Mouse (Mus musculus) E14TG2a.4 (cell line): ENCODE measurements around the gene Tbca.
A peak's percentile ranks its signal among the peaks of the same experiment; 100 is the strongest.

ENCODE experiments used
- H3K27me3 ChIP-seq: 2 replicates; pipeline ENCODE4 v1.6.1; 2014; ENCODE audit warnings: low read length, control low read depth; ENCODE audit not compliant: insufficient read depth
- H3K36me3 ChIP-seq: 2 replicates; pipeline ENCODE4 v1.6.1; 2014; ENCODE audit warnings: low read length, control low read depth; ENCODE audit not compliant: insufficient read depth
- H3K4me1 ChIP-seq: replicated peaks from 2 replicates; pipeline ENCODE4 v1.6.1; 2014; ENCODE audit warnings: low read depth, low read length, control low read depth
- H3K4me3 ChIP-seq: replicated peaks from 2 replicates; pipeline ENCODE4 v1.5.1; 2014; ENCODE audit warnings: mild to moderate bottlenecking, low read length
- H3K9me3 ChIP-seq: 2 replicates; pipeline ENCODE4 v1.6.1; 2014; ENCODE audit warnings: low read length, control low read depth
- CTCF ChIP-seq: conservative IDR thresholded peaks from 2 replicates; pipeline ENCODE4 v1.5.1; 2014; ENCODE audit warnings: low read length
- NANOG ChIP-seq: IDR thresholded peaks from 2 replicates; pipeline ENCODE4 v1.6.1; 2014; ENCODE audit warnings: borderline replicate concordance, low read length, mixed read lengths
- POU5F1 ChIP-seq: IDR thresholded peaks from 2 replicates; pipeline ENCODE4 v1.6.1; 2014; ENCODE audit warnings: low read length, borderline replicate concordance

Tbca gene

DNA sequence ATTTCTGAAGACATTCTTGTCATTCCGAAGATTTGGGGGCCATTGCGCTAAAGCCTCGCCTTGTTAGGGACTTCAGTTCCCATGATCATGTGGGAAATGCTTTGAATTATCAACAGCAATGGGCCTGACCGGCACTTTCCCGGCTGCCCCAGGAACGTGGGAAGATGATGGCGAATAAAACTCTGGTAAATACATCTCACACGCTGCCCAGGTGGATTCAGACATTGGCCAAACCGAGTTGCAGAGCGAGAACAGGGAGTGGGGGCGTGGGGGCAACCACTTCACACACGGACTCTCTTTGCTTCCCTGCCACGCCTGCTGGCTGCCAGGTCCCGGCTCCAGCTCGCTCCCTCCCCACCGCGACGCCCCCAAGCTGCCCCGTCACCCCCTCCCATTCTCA lies 83.7 kb downstream of the Tbca start:
- Histone ChIP-seq H3K27me3 (peaks cover 92% of the 10 kb centered on the region), H3K36me3 (no peaks in the 10 kb centered on the region), H3K9me3 (no peaks in the 10 kb centered on the region), H3K4me1 (peaks cover 56% of the 10 kb centered on the region), H3K4me3 (peak overlapping the region; percentile 62; the same call in 1 of the 2 replicates)
- TF ChIP-seq POU5F1, result no peak
- TF ChIP-seq CTCF, result no peak
- no peak for TF ChIP-seq NANOG

DNA sequence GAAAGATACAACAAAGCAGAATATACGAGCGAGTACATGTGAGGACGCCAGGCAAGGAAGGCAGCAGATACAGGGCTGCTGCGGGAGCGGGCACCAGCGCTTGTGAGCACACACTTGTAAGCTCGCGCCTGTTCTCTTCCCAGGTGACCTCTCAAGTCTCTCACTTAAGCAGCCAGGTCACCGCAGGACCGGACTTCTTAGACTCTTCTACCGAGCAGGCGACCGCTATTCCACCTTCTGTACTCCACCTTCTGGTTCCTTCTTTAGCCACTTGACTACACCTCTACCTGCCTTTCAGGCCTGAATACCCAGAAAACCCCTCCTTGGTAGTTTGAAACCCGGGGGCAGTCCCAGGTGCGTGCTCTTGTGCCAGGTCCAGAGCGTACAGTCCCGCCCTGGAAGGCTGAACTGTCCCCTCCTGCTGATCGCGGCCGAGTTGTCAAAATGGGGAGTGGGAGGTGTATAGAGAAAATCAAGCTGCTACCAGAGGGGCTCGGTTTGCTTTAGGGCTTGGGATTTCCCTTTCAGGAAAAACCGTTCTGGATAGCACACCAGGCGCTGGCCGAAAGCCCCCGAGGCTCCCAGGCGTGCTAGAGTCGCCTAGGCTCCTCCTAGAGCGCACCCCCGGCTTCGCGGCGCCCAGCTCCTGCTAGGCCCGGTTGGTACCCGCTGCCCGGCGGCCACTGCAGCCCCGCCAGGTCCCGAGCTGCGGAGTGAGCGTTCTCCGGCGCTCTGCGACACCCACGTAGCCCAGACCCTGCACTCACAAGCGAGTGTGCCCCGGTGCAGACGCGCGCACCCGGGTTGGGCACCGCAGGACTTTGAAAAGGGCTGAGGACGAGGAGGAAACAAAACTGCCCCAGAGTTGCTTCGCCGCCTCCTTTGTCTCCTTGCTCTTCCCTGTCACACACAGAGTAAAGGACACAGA lies 84.7 kb downstream of the Tbca start:
- peak overlapping the region; percentile 62 for H3K4me3 ChIP-seq
- no peaks in the 10 kb centered on the region for H3K36me3 ChIP-seq
- peaks cover 90% of the 10 kb centered on the region for H3K27me3 ChIP-seq
- peaks cover 52% of the 10 kb centered on the region for H3K4me1 ChIP-seq
- no peak for TF ChIP-seq CTCF
- TF ChIP-seq NANOG, result no peak
- TF ChIP-seq POU5F1, result no peak
- no peaks in the 10 kb centered on the region for H3K9me3 ChIP-seq

DNA sequence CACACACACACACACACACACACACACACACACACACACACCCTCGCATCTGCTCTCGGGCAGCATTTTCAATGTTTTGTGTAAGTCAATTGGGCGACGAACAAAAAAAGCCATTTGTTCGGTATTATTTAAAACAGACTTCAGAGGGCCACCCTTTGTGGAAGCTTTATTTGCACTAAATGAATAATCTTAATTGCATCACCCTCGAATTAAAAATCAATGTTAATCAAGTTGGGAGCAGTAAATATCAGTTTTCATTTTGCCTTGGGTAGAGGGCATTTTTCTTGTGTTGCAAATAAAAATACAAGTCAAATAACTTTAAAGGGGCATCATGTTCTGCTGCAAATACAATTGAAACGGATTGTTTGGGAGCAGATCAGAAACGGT lies 85.3 kb downstream of the Tbca start:
- no peaks in the 10 kb centered on the region for H3K9me3 ChIP-seq
- no peaks in the 10 kb centered on the region for H3K36me3 ChIP-seq
- H3K27me3 ChIP-seq, result peaks cover 86% of the 10 kb centered on the region
- H3K4me1 ChIP-seq, result peaks cover 51% of the 10 kb centered on the region
- TF ChIP-seq CTCF (no peak), NANOG (no peak), POU5F1 (no peak)
- peak overlapping the region; percentile 62 for H3K4me3 ChIP-seq

DNA sequence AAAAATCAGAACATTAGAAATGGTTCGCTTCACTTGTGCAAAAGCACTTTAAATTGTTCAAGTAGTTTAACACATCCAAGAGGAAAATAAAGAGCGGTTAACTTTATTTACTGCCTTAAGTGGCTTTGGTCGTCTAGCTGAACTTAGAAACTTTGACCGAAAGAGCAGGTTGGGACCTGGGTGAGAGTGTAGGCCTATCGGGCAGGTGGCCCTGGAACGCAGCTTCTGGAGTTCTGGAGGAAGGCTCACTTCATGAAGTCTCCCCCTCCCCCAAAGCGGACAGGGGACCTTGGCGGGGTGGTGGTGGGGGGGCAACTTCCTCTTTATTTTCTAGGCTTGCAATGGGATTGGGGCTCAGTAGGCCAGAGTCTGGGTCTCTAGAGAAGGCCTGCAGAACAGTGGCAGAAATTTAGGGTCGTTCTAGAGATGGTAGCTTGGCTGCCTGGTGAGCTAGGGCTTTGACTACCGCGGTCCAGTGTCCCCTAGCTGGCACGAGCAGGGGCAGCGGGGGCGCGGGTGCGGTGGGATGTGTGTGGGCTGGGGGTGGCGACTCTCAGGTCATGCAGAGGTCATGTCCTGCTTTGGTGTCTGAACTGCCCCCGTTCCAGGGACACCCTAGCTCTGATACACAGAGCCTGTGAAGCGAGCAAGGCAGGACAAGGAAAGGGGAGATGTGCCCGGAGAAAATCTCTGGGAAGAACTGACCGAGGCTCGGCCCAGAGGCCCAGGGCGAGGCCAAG lies 86.1 kb downstream of the Tbca start:
- no peaks in the 10 kb centered on the region for H3K36me3 ChIP-seq
- H3K9me3 ChIP-seq, result no peaks in the 10 kb centered on the region
- peak overlapping the region; percentile 63 for H3K4me3 ChIP-seq
- H3K27me3 ChIP-seq, result peaks cover 80% of the 10 kb centered on the region
- peaks cover 46% of the 10 kb centered on the region for H3K4me1 ChIP-seq
- TF ChIP-seq NANOG (no peak), CTCF (no peak), POU5F1 (no peak)

DNA sequence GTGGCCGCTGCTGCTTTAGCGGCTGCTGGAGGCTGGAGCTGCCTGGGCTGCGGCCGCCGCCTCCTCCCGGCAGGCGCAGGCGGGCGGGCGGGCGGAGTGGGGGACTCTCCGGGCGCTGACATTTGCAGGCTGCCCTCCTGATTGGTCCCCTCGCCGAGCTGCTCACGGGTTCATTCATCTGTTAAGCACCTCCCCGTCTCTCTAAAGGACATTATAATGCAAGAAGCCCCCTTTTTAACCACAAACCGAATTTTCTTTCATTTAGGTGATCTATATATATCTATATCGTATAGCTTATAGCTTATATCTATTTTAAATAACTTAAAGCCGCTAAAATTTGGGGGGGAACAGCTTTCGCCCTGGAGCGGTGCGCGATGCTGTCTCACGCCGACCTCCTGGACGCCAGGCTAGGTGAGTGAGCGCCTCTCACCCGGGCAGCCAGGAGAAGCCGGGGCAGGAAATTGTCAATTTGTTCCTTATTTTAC lies 86.7 kb downstream of the Tbca start, which contains the start of gene Otp:
Gene Otp (plus strand): TSS at position 207 of the 485 bp plus-strand sequence.
- H3K27me3 ChIP-seq, result peaks cover 80% of the 10 kb centered on the region
- no peak for TF ChIP-seq NANOG
- TF ChIP-seq POU5F1, result no peak
- no peak for TF ChIP-seq CTCF
- no peaks in the 10 kb centered on the region for H3K36me3 ChIP-seq
- H3K4me3 ChIP-seq, result peak within 1 kb of the TSS; percentile 63
- peaks cover 45% of the 10 kb centered on the region for H3K4me1 ChIP-seq
- H3K9me3 ChIP-seq, result no peaks in the 10 kb centered on the region

DNA sequence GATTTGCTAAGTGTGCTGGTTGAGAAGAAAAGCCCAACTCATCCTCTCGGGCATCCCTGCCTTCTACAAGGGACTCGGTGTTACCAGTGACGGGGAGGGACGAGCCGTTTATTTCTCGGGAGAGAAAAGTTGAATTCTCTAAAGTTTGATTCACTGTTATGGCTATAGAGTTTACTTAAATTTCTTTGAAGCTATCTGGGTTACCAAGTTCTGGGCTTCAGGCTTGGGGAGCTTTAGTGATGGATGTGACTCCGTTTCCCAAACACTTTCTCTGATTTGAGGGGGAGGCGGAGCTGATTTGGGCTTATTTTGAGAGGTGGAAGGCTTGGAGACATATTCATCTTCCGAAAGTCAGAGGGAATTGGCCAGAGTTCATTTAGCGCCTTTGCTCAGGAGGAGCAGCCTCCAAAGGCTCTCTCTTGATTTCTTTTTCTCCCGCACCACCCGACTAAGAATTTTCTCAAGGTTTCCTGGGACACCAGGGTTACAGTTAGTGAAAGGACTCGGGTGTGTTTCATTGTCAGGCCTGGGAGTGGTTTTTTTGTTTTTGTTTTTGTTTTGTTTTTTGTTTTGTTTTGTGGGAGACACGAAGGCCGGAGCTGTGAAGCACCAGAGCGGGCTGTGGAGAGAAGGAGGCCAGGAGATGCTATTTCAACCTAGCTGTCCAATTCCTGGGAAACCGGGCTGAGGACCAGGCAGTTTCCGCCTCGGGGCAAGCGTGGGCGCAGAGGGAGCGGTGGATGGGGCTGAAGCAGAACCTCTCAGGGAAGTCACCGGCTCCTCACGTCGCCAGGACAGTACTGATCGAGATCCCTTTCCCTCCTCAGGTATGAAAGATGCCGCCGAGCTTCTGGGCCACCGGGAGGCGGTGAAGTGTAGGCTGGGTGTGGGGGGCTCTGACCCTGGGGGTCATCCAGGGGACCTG lies 87.8 kb downstream of the Tbca start:
- peaks cover 39% of the 10 kb centered on the region for H3K4me1 ChIP-seq
- H3K36me3 ChIP-seq, result no peaks in the 10 kb centered on the region
- TF ChIP-seq POU5F1 (no peak; the same call in 1 of the 2 replicates), CTCF (no peak), NANOG (no peak)
- peaks cover 80% of the 10 kb centered on the region for H3K27me3 ChIP-seq
- H3K9me3 ChIP-seq, result no peaks in the 10 kb centered on the region
- H3K4me3 ChIP-seq, result peak overlapping the region; percentile 63

DNA sequence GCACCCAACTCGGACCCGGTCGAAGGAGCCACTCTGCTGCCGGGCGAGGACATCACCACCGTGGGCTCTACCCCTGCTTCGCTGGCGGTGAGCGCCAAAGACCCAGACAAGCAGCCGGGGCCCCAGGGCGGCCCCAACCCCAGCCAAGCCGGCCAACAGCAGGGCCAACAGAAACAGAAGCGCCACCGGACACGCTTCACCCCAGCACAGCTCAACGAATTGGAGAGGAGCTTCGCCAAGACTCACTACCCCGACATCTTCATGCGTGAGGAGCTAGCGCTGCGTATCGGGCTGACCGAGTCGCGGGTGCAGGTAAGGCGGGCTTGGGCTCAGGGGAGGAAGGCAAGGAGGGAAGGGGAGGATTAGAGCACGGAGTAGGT lies 88.5 kb downstream of the Tbca start:
- TF ChIP-seq CTCF (no peak), POU5F1 (0 out of 2 replicates have a peak, but pooled peaks have one; percentile 10)
- Histone ChIP-seq H3K36me3 (no peaks in the 10 kb centered on the region), H3K4me3 (peak overlapping the region; percentile 63), H3K4me1 (peaks cover 38% of the 10 kb centered on the region), H3K27me3 (peaks cover 80% of the 10 kb centered on the region), H3K9me3 (no peaks in the 10 kb centered on the region)
